Mouse (Mus musculus) heart, embryonic 11.5 days (tissue): Measurements from ENCODE around the gene Acsm1. TPM values are rescaled to one million over a fixed set of nuclear protein-coding genes. Genes with fewer than 3 reads are reported as not detected.

Experiments used
- ATAC-seq: fragments of 200-750 bp; cut with Nextera tagmentation; replicated peaks from 2 replicates; pipeline ENCODE4 v1.8.0; 2017; ENCODE audit warnings: moderate library complexity; ENCODE audit not compliant: insufficient number of reproducible peaks, low FRiP score, low TSS enrichment
- H3K27ac ChIP-seq: fragments of 300-500 bp; sonication (generic); 2 replicates; pipeline ENCODE4 v1.5.1; 2014; ENCODE audit warnings: mild to moderate bottlenecking, low read depth, low read length
- H3K27me3 ChIP-seq: fragments of 300-500 bp; sonication (generic); 2 replicates; pipeline ENCODE4 v1.6.1; 2014; ENCODE audit warnings: mild to moderate bottlenecking, low read length, mixed read lengths; ENCODE audit not compliant: control insufficient read depth, insufficient read depth
- H3K36me3 ChIP-seq: fragments of 300-500 bp; sonication (generic); 2 replicates; pipeline ENCODE4 v1.6.1; 2014; ENCODE audit warnings: mild to moderate bottlenecking, low read length, moderate library complexity, mixed read lengths; ENCODE audit not compliant: control insufficient read depth, insufficient read depth
- H3K4me1 ChIP-seq: fragments of 300-500 bp; sonication (generic); 2 replicates; pipeline ENCODE4 v1.6.1; 2014; ENCODE audit warnings: low read length; ENCODE audit not compliant: control insufficient read depth, insufficient read depth
- H3K4me2 ChIP-seq: fragments of 300-500 bp; sonication (generic); 2 replicates; pipeline ENCODE4 v1.6.1; 2014; ENCODE audit warnings: mild to moderate bottlenecking, moderate library complexity
- H3K4me3 ChIP-seq: fragments of 300-500 bp; sonication (generic); 2 replicates; pipeline ENCODE4 v1.5.1; 2014; ENCODE audit warnings: low read depth, low read length
- H3K9ac ChIP-seq: fragments of 300-500 bp; sonication (generic); 2 replicates; pipeline ENCODE4 v1.6.1; 2014; ENCODE audit warnings: mild to moderate bottlenecking, low read depth, low read length, moderate library complexity
- H3K9me3 ChIP-seq: fragments of 300-500 bp; sonication (generic); replicated peaks from 2 replicates; pipeline ENCODE4 v1.6.1; 2016; ENCODE audit warnings: low read length; ENCODE audit not compliant: control insufficient read depth
- WGBS: fragments of 180-500 bp; shearing (Covaris S2); extraction: QIAGEN DNeasy Blood & Tissue Kit; methylation state at CpG from one replicate; pipeline ENCODE4 v1.1.7; 2014; ENCODE audit not compliant: insufficient replicate concordance; 5-methylcytosine and 5-hydroxymethylcytosine counted together
- polyA plus RNA-seq: library from polyadenylated mRNA; unstranded; fragments of >200 nt; fragmentation: Nextera tagmentation; extraction: Ambion mirVana; gene quantifications from 2 replicates; pipeline ENCODE4 v1.2.1, GENCODE M21; 2014

The Acsm1 gene
- polyA plus RNA-seq, 1 experiment from 2014 or later: not detected

DNA sequence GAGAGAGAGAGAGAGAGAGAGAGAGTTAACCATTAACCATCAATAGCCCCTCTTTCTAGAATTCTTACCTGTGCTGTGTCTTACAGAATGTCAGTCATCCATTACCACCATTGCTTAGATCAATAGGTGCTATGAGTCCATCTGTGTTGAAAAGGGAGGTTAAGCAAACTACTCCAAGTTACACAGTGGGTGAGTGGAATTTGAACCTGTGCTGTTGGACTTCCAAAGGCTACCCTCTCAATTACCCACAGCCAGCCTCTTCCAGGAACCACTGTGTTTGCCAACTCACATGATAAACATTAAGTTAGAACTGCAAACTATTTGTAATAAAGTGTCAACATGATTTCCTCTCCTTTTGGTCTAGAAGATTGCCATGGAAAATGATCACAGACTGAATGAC, 13.3 kb downstream of the Acsm1 start:
- H3K27me3 ChIP-seq: no peaks in the 10 kb centered on the region
- no peaks in the 10 kb centered on the region for H3K9me3 ChIP-seq
- H3K9ac ChIP-seq: no peak overlapping the region
- H3K27ac ChIP-seq: no peak overlapping the region
- H3K4me2 ChIP-seq: no peak overlapping the region
- ATAC-seq: no peak
- H3K4me1 ChIP-seq: no peaks in the 10 kb centered on the region
- H3K4me3 ChIP-seq: no peak overlapping the region
- H3K36me3 ChIP-seq: no peaks in the 10 kb centered on the region

DNA sequence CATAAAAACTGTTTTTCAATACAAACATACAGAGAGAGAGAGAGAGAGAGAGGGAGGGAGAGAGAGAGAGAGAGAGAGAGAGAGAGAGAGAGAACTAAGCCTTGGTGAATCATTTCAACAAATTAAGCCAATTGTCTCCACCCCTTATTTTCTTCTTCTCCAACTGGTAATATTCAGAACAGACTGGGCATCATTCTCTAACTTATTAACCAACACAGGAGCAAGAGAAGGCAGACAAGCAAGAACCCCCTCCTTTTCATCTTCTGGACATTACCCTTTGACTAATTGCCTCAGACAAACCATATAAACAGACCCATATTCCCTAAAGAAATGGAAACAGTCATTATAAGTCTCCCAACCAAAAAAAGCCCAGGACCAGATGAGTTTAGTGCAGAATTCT, 31.9 kb downstream of the Acsm1 start:
- H3K27ac ChIP-seq: no peak overlapping the region
- H3K4me1 ChIP-seq: no peaks in the 10 kb centered on the region
- no peaks in the 10 kb centered on the region for H3K36me3 ChIP-seq
- H3K9ac ChIP-seq: no peak overlapping the region
- no peaks in the 10 kb centered on the region for H3K9me3 ChIP-seq
- no peak overlapping the region for H3K4me3 ChIP-seq
- H3K27me3 ChIP-seq: no peaks in the 10 kb centered on the region
- no peak overlapping the region for H3K4me2 ChIP-seq
- no peak for ATAC-seq

DNA sequence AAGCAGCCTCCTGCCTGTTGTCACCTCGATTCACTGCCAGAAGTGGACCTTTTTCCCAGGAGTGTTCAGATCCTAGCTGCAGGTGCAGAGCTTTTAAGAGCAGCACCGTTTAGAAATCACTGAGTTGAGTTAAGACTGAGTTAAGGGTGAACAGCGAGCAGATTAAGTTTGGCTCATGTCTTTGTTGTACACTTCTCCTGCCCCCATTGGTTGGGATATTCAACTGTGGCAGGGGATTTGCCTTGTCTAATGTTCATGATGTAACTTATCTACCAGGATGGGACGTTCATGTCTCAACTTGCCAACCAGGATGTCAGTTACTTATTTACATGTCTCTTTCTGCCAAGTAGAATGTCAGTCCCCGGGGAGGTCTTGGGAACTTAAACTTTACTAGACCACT, 35.5 kb downstream of the Acsm1 start:
- Histone ChIP-seq H3K9ac (no peak overlapping the region), H3K27me3 (no peaks in the 10 kb centered on the region), H3K4me3 (no peak overlapping the region), H3K9me3 (no peaks in the 10 kb centered on the region), H3K4me2 (no peak overlapping the region), H3K4me1 (no peaks in the 10 kb centered on the region), H3K27ac (no peak overlapping the region), H3K36me3 (no peaks in the 10 kb centered on the region)
- no peak for ATAC-seq
- WGBS: 63% methylated on average over 5 of the region's 5 CpGs

DNA sequence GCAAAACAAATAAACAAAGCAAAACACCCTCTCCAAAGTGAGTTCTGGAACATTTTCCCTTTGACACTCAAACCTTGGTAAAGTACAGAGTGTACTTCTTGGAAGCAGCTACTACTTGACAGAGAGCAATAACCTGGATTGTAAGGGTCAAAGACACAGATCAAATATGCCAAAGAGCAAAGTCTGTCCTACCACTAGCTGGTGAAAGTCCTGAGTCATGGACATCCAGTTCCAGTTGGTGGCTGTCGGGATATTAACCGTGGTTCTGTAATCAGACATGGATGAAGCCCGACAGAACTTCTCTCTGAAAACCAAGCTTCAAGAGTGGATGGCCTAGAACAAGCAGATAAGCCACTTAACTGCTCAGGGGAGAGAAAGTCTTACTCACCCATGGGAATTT, 61.1 kb downstream of the Acsm1 start:
- ATAC-seq: no peak
- Histone ChIP-seq H3K9me3 (no peaks in the 10 kb centered on the region), H3K9ac (no peak overlapping the region), H3K36me3 (no peaks in the 10 kb centered on the region), H3K27me3 (no peaks in the 10 kb centered on the region; the same call in 1 of the 2 replicates), H3K4me1 (no peaks in the 10 kb centered on the region), H3K4me2 (no peak overlapping the region), H3K4me3 (no peak overlapping the region), H3K27ac (no peak overlapping the region)
- 75% methylated on average over 3 of the region's 3 CpGs for WGBS

DNA sequence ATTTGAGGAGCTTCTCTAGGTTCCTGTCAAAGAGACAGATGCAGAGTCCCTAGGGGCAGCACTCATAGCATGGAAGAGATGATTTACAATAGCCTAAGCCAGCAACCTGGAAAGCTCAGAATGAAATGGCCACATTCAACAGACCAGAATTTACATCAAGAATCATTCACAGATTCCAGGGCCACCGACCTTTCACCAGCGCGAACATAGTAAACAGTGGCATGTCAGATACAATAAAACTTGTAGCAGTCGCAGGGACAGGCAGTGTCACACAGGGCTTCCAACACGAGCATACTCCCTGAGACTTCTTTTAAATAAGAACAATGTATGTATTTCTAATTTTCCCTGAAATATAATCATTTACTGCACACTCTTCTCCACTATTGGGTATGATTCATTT, 63.6 kb downstream of the Acsm1 start:
- Histone ChIP-seq H3K4me3 (no peak overlapping the region), H3K27me3 (no peaks in the 10 kb centered on the region; the same call in 1 of the 2 replicates), H3K4me2 (no peak overlapping the region), H3K36me3 (no peaks in the 10 kb centered on the region), H3K9me3 (no peaks in the 10 kb centered on the region), H3K4me1 (no peaks in the 10 kb centered on the region), H3K9ac (no peak overlapping the region), H3K27ac (no peak overlapping the region)
- ATAC-seq: no peak
- WGBS: 77% methylated on average over 5 of the region's 5 CpGs

DNA sequence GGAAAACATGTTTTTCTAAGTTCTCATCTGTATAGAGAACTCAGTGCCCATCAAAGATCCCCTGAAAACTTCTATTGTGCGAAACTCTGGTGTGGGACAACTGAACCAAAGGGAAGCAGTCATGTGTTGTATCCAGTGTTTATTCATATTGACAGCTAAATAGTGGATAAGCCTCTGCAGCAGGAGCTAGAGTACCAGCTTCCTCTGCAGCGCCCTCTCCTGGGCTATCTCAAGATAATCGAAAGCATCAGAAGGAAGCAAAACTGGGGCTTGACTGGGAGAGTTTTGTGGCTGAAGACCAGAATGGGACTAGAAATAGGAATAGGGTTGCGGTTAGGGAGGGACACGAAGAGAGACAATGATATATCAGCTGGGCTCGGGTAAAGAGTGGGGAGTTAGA, 64.1 kb downstream of the Acsm1 start:
- Histone ChIP-seq H3K27me3 (no peaks in the 10 kb centered on the region; the same call in 1 of the 2 replicates), H3K4me1 (no peaks in the 10 kb centered on the region), H3K9ac (no peak overlapping the region), H3K4me3 (no peak overlapping the region), H3K27ac (no peak overlapping the region), H3K4me2 (no peak overlapping the region), H3K36me3 (no peaks in the 10 kb centered on the region), H3K9me3 (no peaks in the 10 kb centered on the region)
- no peak for ATAC-seq
- 40% methylated on average over 6 of the region's 6 CpGs for WGBS

DNA sequence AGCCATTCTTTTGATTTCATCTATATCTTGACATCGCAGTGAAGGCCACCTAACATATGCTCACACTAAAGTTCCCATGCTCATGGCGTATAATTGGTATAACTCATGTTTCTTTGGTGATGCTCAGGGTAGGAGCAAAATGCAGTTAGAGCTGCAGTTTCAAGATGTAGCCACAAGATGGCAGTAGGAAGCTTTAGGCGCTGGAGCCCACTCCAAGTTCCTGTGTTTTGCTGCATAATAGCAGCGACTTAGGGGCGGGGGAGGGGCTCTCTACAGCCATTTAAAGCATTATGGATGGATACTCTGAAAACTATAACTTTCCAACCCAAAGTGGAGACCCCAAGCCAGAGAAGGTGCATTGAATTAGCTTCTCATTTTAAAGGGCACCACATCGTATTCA, 66.6 kb downstream of the Acsm1 start:
- Histone ChIP-seq H3K27ac (no peak overlapping the region), H3K4me2 (no peak overlapping the region), H3K9me3 (no peaks in the 10 kb centered on the region), H3K27me3 (no peaks in the 10 kb centered on the region; the same call in 1 of the 2 replicates), H3K36me3 (no peaks in the 10 kb centered on the region), H3K9ac (no peak overlapping the region), H3K4me3 (no peak overlapping the region), H3K4me1 (no peaks in the 10 kb centered on the region)
- 16% methylated on average over 6 of the region's 6 CpGs for WGBS
- no peak for ATAC-seq

DNA sequence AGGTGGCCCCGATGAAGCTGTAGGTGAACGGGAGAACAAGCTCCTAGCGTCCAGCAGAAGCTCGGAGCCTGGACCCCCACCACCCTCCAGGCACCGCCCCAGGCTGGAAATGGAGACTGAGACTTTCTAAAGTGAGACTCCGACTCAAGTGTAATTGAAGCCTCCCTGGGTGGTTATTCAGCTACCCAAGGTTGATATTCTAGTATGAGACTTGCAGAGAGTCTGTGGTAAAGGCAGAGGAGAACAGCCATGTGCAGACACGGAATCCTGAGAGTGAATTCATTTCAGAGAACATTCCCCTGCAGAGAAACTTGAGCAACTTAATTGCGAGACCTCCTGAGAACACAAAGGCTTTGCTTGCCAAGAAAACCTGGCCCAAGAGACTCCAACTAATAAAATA, 73.3 kb downstream of the Acsm1 start:
- no peaks in the 10 kb centered on the region for H3K4me1 ChIP-seq
- H3K4me2 ChIP-seq: no peak overlapping the region
- WGBS: 72% methylated on average over 8 of the region's 8 CpGs
- H3K36me3 ChIP-seq: no peaks in the 10 kb centered on the region
- no peak overlapping the region for H3K9ac ChIP-seq
- no peak overlapping the region for H3K27ac ChIP-seq
- no peak for ATAC-seq
- no peak overlapping the region for H3K4me3 ChIP-seq
- H3K27me3 ChIP-seq: no peaks in the 10 kb centered on the region
- no peaks in the 10 kb centered on the region for H3K9me3 ChIP-seq

DNA sequence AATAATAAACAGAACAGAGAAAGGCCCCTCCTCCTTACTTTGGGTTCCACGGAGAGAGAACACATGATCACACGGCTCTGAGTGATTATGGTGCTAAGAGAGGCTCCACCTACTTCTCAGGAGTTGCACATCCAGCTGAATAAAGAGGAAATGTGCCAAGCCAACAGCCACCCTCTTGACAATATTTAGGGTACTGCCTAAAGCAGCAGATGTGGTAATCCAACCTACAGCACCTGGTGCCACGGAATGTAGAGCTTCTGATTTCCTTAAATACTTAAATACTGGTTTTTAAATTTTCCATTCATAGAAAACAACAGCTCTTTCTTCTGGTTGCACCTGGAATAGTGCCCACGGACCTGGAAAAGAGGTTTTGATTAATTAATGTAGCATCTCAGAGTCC, 75.9 kb downstream of the Acsm1 start:
- Histone ChIP-seq H3K9ac (no peak overlapping the region), H3K27me3 (no peaks in the 10 kb centered on the region), H3K4me1 (no peaks in the 10 kb centered on the region), H3K9me3 (no peaks in the 10 kb centered on the region), H3K27ac (no peak overlapping the region), H3K36me3 (no peaks in the 10 kb centered on the region), H3K4me3 (no peak overlapping the region), H3K4me2 (no peak overlapping the region)
- 71% methylated on average over 4 of the region's 4 CpGs for WGBS
- ATAC-seq: no peak
